10 mouse cellular contexts compared by ENCODE assay signal in genomic region chr1:177479356-177480004, GRCm38 (mm10). TPM values are rescaled to one million over a fixed set of nuclear protein-coding genes. Genes with fewer than 3 reads are reported as not detected.
A peak's percentile ranks its signal among the peaks of the same experiment; 100 is the strongest.
DNase-seq lines count a peak whose midpoint lies in the region; ATAC-seq lines count a peak whose summit lies in the region.
"Had no signal": no experiment of that assay in that cellular context is flagged by ENCODE, and none has a peak within 500 bp of the region (broad histone marks: within the 10 kb centered on the region; RNA-seq: fewer than 3 reads in every experiment).

No protein-coding gene starts in this region.

- no peak overlapping the region for H3K4me3 ChIP-seq in limb, embryonic 13.5 days
- H3K4me3 ChIP-seq in limb, embryonic 10.5 days: no peak overlapping the region
- no peak overlapping the region for H3K4me3 ChIP-seq in liver, embryonic 12.5 days

- WGBS in limb, embryonic 13.5 days: 62% methylated on average over 10 of the region's 10 CpGs
- WGBS in limb, embryonic 10.5 days: 87% methylated on average over 10 of the region's 10 CpGs
- 74% methylated on average over 10 of the region's 10 CpGs for WGBS in liver, embryonic 12.5 days (ENCODE audit: insufficient replicate concordance)

- no peaks in the 10 kb centered on the region for H3K36me3 ChIP-seq in limb, embryonic 13.5 days
- H3K36me3 ChIP-seq in limb, embryonic 10.5 days: no peaks in the 10 kb centered on the region
- H3K36me3 ChIP-seq in liver, embryonic 12.5 days: no peaks in the 10 kb centered on the region

- H3K27ac ChIP-seq in limb, embryonic 13.5 days: no peak overlapping the region
- no peak overlapping the region for H3K27ac ChIP-seq in limb, embryonic 10.5 days
- no peak overlapping the region for H3K27ac ChIP-seq in liver, embryonic 12.5 days

- no peak overlapping the region for H3K4me2 ChIP-seq in limb, embryonic 13.5 days (replicated peaks)
- H3K4me2 ChIP-seq in liver, embryonic 12.5 days: no peak overlapping the region
- H3K4me2 ChIP-seq: liver, embryonic 11.5 days had no signal

- H3K9me3 ChIP-seq in limb, embryonic 13.5 days: no peaks in the 10 kb centered on the region
- H3K9me3 ChIP-seq in limb, embryonic 10.5 days (replicated peaks): no peaks in the 10 kb centered on the region
- no peaks in the 10 kb centered on the region for H3K9me3 ChIP-seq in liver, embryonic 12.5 days (replicated peaks)

- H3K4me1 ChIP-seq in limb, embryonic 13.5 days: peaks cover 5% of the 10 kb centered on the region; the same call in 1 of the 2 replicates
- peaks cover under 1% of the 10 kb centered on the region; the same call in 1 of the 2 replicates for H3K4me1 ChIP-seq in limb, embryonic 10.5 days
- H3K4me1 ChIP-seq in liver, embryonic 12.5 days: no peaks in the 10 kb centered on the region

- ATAC-seq in cerebellum, adult (ENCODE audit: insufficient number of reproducible peaks, low FRiP score, low TSS enrichment): peak; percentile 84
- ATAC-seq in limb, embryonic 13.5 days (ENCODE audit: low FRiP score, low read depth): peak; percentile 66
- ATAC-seq in liver, embryonic 12.5 days: no peak

- H3K27me3 ChIP-seq in limb, embryonic 13.5 days: no peaks in the 10 kb centered on the region
- no peaks in the 10 kb centered on the region for H3K27me3 ChIP-seq in limb, embryonic 10.5 days (ENCODE audit: low read depth, poor library complexity, severe bottlenecking)
- no peaks in the 10 kb centered on the region for H3K27me3 ChIP-seq in liver, embryonic 12.5 days (replicated peaks)

- no peak overlapping the region for H3K9ac ChIP-seq in limb, embryonic 13.5 days
- H3K9ac ChIP-seq in liver, embryonic 12.5 days: no peak overlapping the region

- DNase-seq in cerebellum, postnatal 4 days (ENCODE audit: low spot score in 2 of 2): no peak
- DNase-seq in limb, embryonic 10.5 days (ENCODE audit: low spot score): no peak
- DNase-seq in gonadal fat pad, adult 2 months (ENCODE audit: low read depth): peak; percentile 9
- DNase-seq in thymus, postnatal 25 days: no peak
- DNase-seq in adrenal gland, postnatal 36 days: no peak
- DNase-seq: kidney, postnatal 4 days had no signal

RNA-seq across cellular contexts. Expression of gene Zbtb18, which starts 37.3 kb away (rescaled TPM):
- 2.2 and 3.8 TPM in 2 replicates for polyA plus RNA-seq in limb, embryonic 13.5 days (2015; fragmentation: Nextera tagmentation; extraction: Ambion mirVana)
- 0.99 and 1.0 TPM in 2 replicates for polyA plus RNA-seq in limb, embryonic 10.5 days (2016; fragmentation: Nextera tagmentation; extraction: Ambion mirVana)
- 9.6 and 25.0 TPM in 2 replicates for polyA plus RNA-seq in gonadal fat pad, adult 2 months (2012; rRNA removed)
- total RNA-seq in adrenal gland, postnatal 36 days (2021): 10 to 100 TPM; 21.2 to 24.1 TPM
- 0.49 TPM in 2 replicates for polyA plus RNA-seq in liver, embryonic 12.5 days (2016; fragmentation: Nextera tagmentation; extraction: Ambion mirVana)
